Mouse (Mus musculus) thymus, adult 2 months (tissue): ENCODE results near the gene Megf8. TPM values are rescaled to one million over a fixed set of nuclear protein-coding genes. Genes with fewer than 3 reads are reported as not detected.

Source experiments
- DNase-seq: peaks from one replicate; pipeline ENCODE4 v3.0.0; 2021
- H3K27ac ChIP-seq: fragments of 200-500 bp; 2 replicates; pipeline ENCODE4 v1.5.1; 2012; ENCODE audit warnings: low read length, control low read depth; ENCODE audit not compliant: control insufficient read depth, insufficient read depth
- H3K27me3 ChIP-seq: fragments of 200-500 bp; 2 replicates; pipeline ENCODE4 v1.6.1; 2012; ENCODE audit warnings: mild to moderate bottlenecking, low read length, moderate library complexity, mixed read lengths; ENCODE audit not compliant: control insufficient read depth, insufficient read depth
- H3K36me3 ChIP-seq: fragments of 200-500 bp; 2 replicates; pipeline ENCODE4 v1.6.1; 2012; ENCODE audit warnings: mild to moderate bottlenecking, low read length, moderate library complexity; ENCODE audit not compliant: control insufficient read depth, insufficient read depth
- H3K4me1 ChIP-seq: fragments of 200-500 bp; replicated peaks from 2 replicates; pipeline ENCODE4 v1.6.1; 2012; ENCODE audit warnings: low read length; ENCODE audit not compliant: control insufficient read depth, insufficient read depth
- H3K4me3 ChIP-seq: fragments of 200-500 bp; 2 replicates; pipeline ENCODE4 v1.5.1; 2012; ENCODE audit warnings: mild to moderate bottlenecking, low read length, control low read depth, moderate library complexity; ENCODE audit not compliant: control insufficient read depth, insufficient read depth
- CTCF ChIP-seq: fragments of 200-500 bp; IDR thresholded peaks from 2 replicates; pipeline ENCODE4 v1.5.1; 2012; ENCODE audit warnings: mild to moderate bottlenecking, control low read depth, low read length, moderate library complexity, borderline replicate concordance; ENCODE audit not compliant: control insufficient read depth, poor library complexity, insufficient read depth; ENCODE audit errors: extremely low read depth
- POLR2A ChIP-seq: fragments of 200-500 bp; IDR thresholded peaks from 2 replicates; pipeline ENCODE4 v1.6.1; 2012; ENCODE audit warnings: mild to moderate bottlenecking, low read length, control low read depth, moderate library complexity; ENCODE audit not compliant: control insufficient read depth, poor library complexity, insufficient read depth; ENCODE audit errors: extremely low read depth
- WGBS: fragments of 180-500 bp; shearing (Covaris S2); methylation state at CpG from one replicate; pipeline ENCODE4 v1.1.7; 2018; 5-methylcytosine and 5-hydroxymethylcytosine counted together
- polyA plus RNA-seq: library from polyadenylated mRNA; depleted of rRNA; stranded (reverse); fragments of >200 nt; gene quantifications from 2 replicates; pipeline ENCODE4 v1.2.3, GENCODE M21; 2012

The Megf8 gene
- polyA plus RNA-seq, 1 experiment: 14.8 TPM

DNA sequence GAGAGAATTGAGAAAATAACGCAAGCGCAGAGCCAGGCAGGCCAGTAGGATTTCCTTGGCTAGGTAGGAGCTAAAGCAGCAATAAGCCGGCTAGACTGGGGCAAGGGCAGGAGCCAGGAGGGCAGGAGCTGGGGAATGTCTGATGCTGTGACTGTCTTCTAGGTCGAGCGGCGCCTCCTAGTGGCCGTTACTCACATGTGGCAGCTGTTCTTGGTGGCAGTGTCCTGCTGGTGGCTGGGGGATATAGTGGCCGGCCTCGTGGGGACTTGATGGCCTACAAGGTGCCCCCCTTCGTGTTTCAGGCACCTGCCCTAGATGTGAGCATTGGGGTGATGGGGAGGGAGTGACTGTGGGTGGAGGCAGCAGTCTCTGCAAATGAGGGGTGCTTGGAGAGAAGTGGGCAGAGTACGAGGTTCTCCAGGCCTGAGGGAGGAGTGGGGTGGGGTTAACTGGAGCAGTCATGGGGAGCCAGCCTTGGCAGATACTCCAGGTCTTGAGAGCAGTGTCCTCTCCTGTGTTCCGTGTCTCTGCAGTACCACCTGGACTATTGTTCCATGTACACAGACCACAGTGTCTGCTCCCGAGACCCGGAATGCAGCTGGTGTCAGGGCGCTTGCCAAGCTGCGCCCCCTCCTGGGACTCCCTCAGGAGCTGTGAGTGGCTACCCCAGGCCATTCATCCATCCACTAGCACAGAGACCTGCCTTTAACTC lies 16.8 kb downstream of the Megf8 start:
- DNase-seq: peak; percentile 71
- H3K27ac ChIP-seq: no peak overlapping the region
- H3K27me3 ChIP-seq: no peaks in the 10 kb centered on the region
- 54% methylated on average over 16 of the region's 16 CpGs for WGBS
- H3K4me1 ChIP-seq: no peaks in the 10 kb centered on the region
- no peak overlapping the region for H3K4me3 ChIP-seq
- TF ChIP-seq CTCF: peak; percentile 87
- TF ChIP-seq POLR2A: no peak
- H3K36me3 ChIP-seq: no peaks in the 10 kb centered on the region

DNA sequence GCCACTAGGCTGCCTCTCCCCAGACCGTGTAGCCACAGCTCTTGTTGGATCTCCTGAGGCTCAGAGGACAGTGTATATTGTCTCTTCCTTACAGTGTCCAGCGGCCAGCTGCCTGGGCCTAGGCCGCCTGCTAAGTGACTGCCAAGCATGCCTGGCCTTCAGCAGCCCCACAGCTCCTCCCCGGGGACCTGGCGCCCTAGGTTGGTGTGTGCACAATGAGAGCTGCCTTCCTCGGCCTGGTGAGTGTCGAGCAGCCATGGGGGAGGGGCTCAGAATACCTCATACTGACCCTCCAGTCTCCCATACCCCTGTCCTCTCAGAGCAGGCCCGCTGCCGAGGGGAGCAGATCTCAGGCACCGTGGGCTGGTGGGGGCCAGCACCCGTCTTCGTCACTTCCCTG lies 17.5 kb downstream of the Megf8 start:
- WGBS: 92% methylated on average over 12 of the region's 12 CpGs
- H3K36me3 ChIP-seq: no peaks in the 10 kb centered on the region
- TF ChIP-seq CTCF (no peak), POLR2A (no peak)
- no peak overlapping the region for H3K27ac ChIP-seq
- DNase-seq: no peak
- no peaks in the 10 kb centered on the region for H3K27me3 ChIP-seq
- no peak overlapping the region for H3K4me3 ChIP-seq
- H3K4me1 ChIP-seq: no peaks in the 10 kb centered on the region

DNA sequence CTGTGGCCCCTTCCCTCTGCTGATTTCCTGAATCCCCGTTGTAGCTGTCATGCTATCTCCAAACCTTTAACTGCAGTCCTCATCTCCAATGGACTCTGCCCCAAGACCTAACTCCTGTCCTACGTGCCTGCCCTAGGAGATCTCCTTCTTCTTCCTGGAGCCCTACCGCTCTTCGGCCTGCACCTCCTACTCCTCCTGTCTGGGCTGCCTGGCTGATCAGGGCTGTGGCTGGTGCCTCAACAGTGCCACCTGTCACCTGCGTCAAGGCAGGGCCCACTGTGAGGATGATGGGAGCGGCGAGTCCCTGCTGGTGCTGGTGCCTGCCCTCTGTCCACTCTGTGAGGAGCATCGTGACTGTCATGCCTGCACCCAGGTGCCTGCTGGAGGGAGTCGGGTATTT lies 22.4 kb downstream of the Megf8 start:
- H3K27ac ChIP-seq: no peak overlapping the region
- 94% methylated on average over 9 of the region's 9 CpGs for WGBS
- no peak for DNase-seq
- H3K4me1 ChIP-seq: no peaks in the 10 kb centered on the region
- no peaks in the 10 kb centered on the region for H3K27me3 ChIP-seq
- H3K4me3 ChIP-seq: no peak overlapping the region
- H3K36me3 ChIP-seq: no peaks in the 10 kb centered on the region
- TF ChIP-seq POLR2A (no peak), CTCF (no peak)

DNA sequence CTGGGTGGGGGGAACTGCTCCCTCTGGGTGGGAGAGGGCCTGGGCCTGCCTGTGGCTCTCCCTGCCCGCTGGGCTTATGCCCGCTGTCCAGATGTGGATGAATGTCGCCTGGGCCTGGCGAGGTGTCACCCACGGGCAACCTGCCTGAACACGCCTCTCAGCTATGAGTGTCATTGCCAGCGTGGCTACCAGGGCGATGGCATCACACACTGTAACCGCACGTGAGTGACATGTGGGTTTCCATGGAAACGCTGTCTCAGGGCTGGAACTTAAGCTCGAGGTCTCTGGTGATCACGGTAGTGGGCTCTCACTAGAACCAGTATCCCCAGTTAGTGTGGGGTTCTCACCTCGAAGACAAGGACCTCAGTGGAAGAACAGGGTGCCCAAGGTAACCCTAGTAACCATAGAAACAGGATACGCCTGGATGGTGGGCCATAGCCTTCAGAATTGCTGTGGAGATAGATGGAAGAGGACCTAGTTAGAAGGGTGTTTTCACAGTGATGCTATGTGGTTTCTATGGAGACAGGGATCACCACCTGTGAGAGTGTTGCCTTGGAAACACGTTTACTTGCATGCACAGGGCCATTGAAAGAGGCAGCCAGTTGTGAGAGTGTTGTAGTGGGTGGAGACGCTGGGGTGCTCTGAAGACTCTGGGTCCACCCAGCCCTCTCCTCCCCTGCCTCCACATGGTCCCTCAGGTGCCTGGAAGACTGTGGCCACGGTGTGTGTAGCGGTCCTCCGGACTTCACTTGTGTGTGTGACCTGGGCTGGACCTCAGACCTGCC lies 24.2 kb downstream of the Megf8 start:
- no peaks in the 10 kb centered on the region for H3K27me3 ChIP-seq
- no peak for TF ChIP-seq CTCF
- no peak for TF ChIP-seq POLR2A
- no peak for DNase-seq
- H3K27ac ChIP-seq: no peak overlapping the region
- no peaks in the 10 kb centered on the region for H3K4me1 ChIP-seq
- no peaks in the 10 kb centered on the region for H3K36me3 ChIP-seq
- WGBS: 90% methylated on average over 20 of the region's 20 CpGs
- H3K4me3 ChIP-seq: no peak overlapping the region

DNA sequence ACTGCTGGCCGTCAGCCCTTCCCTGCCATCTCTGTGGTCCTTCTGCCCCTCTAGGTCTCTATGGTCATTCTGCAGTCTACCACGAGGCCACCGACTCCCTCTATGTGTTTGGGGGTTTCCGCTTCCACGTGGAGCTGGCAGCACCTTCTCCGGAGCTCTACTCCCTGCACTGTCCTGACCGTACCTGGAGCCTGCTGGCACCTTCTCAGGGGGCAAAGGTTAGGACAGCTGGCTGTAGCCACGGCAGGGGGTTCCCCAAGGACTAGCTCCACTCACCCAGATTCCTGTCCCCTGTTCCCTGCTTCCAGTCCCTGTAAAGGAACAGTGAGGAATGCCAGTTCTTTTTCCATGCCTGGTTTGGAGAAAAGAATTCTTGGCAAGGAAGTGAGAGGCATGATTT lies 31.9 kb downstream of the Megf8 start:
- no peaks in the 10 kb centered on the region for H3K36me3 ChIP-seq
- no peak for TF ChIP-seq CTCF
- no peak for TF ChIP-seq POLR2A
- H3K27me3 ChIP-seq: no peaks in the 10 kb centered on the region
- no peak for DNase-seq
- 91% methylated on average over 8 of the region's 8 CpGs for whole genome bisulfite sequencing
- no peaks in the 10 kb centered on the region for H3K4me1 ChIP-seq
- H3K4me3 ChIP-seq: no peak overlapping the region
- no peak overlapping the region for H3K27ac ChIP-seq

DNA sequence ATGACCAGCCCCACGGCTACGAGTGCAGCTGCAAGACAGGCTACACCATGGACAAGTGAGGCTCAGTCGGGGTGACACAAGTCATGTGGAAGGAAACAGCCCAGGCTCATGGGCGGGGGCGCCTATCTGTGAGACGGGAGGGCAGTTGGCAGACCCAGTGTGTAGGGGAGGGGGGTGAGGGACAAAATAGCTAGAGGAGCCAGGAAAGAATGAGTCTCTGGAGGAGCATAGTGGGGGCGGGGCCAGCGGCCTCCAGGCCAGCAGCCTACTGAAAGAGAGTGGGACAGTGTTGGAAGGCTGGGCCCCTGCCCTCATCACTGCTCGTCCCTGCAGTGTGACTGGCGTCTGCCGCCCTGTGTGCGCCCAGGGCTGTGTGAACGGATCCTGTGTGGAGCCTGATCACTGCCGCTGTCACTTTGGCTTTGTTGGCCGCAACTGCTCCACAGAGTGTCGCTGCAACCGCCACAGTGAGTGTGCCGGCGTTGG lies 41.8 kb downstream of the Megf8 start:
- Histone ChIP-seq H3K4me3 (no peak overlapping the region), H3K27me3 (no peaks in the 10 kb centered on the region), H3K27ac (no peak overlapping the region), H3K4me1 (no peaks in the 10 kb centered on the region), H3K36me3 (no peaks in the 10 kb centered on the region)
- no peak for DNase-seq
- 91% methylated on average over 19 of the region's 19 CpGs for WGBS
- TF ChIP-seq POLR2A: no peak
- no peak for TF ChIP-seq CTCF

DNA sequence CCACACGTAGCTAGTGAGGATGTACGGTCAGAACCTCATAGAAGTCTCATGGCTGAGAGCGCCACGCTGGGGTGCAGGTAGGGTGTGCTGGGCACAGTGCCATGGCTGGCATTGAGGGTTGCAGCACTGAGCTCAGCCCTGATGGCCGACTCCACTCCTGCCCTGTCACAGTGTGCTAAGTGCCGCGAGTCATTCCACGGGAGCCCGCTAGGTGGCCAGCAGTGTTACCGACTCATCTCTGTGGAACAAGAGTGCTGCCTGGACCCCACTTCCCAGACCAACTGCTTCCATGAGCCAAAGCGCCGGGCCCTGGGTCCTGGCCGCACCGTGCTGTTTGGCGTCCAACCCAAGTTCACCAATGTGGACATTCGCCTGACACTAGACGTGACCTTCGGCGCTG lies 46.2 kb downstream of the Megf8 start:
- Histone ChIP-seq H3K4me3 (no peak overlapping the region), H3K36me3 (no peaks in the 10 kb centered on the region), H3K27ac (no peak overlapping the region), H3K4me1 (no peaks in the 10 kb centered on the region), H3K27me3 (peaks cover 3% of the 10 kb centered on the region; the same call in 1 of the 2 replicates)
- WGBS: 95% methylated on average over 19 of the region's 19 CpGs
- TF ChIP-seq POLR2A (no peak), CTCF (no peak)
- no peak for DNase-seq
